Mouse (Mus musculus) testis, postnatal 10 days (tissue): ENCODE data around the gene Hras.
A peak's percentile ranks its signal among the peaks of the same experiment; 100 is the strongest.

Source experiments
- DNase-seq: peaks from one replicate; pipeline ENCODE4 v3.0.0; 2021; ENCODE audit warnings: low spot score

Hras gene

DNA sequence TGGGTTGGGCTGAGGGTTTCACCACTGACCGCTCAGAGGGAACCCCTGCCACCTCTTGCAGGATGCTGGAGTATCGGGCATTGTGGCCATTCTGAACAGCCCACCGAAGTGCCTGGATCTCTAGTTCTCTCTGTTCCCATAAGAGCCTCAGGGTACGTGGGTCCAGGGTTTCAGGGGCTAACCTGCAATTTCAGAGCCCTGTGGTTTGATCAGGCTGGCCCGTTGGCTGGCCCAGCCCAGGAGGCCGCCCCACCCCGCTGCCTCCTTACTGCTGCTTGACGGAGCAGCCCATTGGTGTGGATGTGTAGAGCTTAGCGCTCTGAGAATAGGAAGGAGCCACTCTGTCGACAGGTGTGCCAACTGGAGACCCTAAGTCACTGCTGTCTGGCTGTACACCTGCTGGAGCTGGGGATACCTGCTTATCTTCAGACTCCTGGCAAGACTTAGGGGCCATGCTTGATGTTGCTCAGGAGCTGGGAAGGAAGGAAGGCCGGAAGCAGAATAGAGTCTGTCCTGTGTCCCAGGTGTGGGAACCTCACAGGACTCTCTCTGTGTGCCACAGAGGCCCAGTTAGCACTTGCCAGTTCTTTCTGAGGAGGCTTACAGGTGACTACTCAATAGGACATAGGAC lies 19.9 kb upstream of the Hras start, which contains the start of gene Lmntd2:
Gene Lmntd2, minus strand, starts transcription at position 476 of the 631 bp plus-strand sequence.
- DNase-seq = peak; percentile 39

DNA sequence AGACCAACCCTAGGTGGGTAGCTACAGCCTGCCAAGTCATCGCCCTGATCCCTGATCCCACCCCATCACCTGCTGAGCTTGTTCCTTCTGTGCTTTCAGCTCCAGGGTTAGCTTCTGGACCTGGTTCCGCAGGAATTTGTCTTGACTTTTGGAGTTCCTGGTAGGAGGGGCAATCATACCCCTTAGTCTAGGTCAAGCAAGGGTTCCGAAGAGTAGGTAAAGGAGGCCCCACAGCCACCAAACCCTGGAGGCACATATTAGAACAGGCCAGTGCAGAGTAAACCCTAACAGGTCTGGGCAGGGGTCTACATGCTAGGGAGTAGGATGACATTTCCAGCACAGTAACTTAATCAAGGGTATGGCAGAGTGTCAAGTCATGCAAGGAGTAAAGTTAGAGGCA lies 19.3 kb upstream of the Hras start:
- no peak for DNase-seq

DNA sequence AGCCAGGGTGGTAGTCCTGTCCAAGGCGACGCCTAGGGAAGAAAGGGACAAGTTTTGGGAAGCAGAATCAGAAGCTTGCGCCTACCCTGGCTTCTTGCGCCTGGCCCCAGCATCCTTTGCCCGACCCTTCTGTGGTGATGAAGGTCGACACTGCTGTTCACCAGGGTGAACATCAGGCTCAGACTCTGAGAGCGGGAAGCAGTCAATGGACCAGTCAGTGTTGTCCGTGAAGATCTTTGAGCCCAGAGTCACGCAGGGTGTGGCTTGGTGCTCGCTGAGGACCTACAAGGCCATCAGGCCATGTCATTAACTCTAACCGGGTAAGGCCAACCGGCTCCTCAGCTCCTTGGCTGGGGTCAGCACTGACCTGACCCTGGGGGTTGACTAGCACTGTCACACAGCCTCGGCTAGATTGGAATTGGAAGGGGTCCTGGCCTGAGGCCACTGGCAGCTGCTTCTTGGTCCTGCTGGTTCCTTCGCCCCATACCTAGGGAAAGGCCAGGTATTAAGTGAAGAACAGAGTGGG lies 16.9 kb upstream of the Hras start:
- DNase-seq = no peak

DNA sequence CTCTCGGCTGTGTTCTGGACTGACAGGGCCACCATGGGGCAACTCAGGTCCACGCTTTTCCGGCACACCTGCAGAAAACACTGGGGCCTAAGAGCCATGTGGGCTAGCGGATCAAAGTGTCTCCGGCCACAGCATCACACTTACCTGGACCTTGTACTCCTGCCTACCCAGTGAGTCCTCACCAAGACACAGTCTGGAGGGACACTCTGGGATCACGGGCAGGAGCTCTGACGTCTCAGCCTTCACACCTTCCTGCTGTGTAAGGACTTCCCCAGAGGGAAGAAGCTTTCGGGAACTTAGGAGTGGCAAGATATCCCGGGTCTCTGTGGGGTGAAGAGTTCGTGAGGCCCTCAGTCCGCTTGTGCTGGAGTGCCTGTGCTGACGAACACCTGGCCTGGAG lies 16.3 kb upstream of the Hras start:
- DNase-seq = no peak

DNA sequence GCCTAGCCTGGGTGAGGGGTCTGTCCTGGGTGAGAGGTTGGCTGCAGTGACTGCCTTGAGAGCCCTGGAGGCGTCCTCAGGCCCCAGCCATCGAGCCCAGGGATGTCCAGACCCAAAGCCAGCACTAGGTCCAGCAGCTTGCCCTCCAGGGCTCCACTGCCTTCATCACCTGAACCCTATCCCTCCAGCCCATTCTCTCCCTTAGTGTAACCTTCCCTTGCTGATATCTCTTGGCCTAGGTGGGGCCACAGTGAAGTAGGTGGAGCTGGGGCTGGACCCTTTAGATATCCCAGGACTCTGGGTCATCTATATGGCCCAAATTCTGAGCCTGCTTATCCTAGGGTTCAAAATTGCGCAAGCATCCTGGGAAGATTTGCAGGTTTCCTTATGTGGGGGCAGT lies 15.7 kb upstream of the Hras start:
- DNase-seq = no peak

DNA sequence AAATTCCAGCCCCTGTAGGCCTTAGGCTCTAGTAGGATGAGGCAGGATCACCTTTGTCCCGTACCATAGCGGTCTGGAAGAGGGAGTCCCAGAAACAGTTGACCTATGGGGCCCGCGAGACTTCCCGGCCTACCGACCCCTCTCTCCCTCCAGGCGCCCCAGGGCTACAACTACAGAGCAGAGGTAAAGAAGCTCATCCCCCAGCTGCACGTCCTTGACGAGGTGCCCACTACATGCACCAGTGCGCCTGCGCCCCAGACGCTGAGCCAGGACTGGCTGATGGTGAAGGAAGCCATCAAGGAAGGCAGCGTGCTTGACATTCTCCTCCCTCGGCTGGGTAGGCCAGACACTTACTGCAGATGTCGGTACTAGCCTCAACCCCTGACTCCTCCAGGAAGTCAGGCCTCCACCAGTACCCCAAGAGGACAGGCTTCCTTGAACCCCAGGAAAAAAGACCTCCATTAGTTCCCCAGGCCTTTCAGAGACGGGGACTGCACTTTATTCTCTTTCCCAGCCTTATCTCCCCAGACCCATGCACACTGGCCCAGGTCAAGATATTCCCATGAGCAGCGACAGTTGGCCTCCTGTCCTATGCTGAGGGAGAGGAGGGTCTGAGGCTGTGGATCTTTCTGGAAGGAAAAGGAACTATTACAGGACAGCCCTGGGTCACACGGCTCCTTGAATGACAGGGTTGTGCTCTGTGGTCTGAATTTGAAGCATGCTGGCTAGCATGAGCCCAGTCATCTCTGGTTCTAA lies 12.6 kb upstream of the Hras start:
- peak; percentile 39 for DNase-seq

DNA sequence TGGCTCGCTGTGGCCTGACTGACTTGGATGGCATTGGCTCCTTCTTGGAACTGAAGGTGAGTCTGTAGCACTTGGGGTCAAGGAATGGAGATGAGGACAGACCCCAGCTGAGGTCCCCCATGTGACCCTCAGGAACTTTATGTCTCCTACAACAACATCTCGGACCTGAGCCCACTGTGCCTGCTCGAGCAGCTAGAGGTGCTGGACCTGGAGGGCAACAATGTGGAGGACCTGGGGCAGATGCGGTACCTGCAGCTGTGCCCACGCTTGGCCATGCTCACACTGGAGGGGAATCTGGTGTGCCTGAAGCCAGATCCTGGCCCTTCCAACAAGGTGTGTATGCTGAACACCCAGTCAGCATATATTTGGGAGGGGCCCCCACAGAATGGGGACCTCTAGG lies 11.7 kb upstream of the Hras start:
- peak; percentile 38 for DNase-seq

DNA sequence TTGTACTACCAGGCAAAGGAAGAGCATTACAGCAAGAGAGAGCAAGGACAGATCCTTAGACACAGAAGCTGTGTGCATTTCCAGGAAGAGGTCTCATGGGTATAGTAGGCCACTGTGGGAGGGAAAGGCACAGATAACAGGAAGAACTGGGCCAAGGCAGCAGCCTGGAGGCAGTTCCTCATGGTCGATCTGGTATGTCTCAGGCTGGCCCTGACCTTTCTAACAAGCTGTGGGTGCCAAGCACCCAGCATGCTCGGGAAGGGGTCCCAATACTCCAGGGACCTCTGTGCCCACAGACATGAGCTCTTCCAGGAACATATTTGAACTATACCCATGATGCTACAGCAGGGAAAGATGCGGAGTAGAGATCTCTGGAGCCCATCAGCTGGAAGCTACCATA lies 10.7 kb upstream of the Hras start:
- no peak for DNase-seq

DNA sequence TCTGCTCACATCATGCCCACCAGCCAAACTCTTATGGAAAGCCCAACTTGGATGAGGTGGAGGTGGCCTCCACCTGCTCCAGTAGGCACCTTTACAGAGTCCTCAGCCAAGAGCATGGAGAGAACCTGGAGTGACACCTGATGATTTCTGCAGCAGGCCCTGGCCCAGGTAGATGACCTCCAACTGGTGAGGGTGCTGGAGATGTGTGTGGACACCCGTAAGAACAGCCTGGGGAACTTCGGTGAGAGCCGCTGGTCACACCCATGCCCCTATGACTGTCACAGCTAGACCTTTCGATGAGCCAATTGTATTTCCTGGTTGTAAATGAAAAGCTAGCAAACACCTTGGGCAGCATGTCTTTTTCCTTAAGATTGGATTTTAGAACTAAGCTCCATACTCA lies 4.3 kb upstream of the Hras start:
- no peak for DNase-seq

DNA sequence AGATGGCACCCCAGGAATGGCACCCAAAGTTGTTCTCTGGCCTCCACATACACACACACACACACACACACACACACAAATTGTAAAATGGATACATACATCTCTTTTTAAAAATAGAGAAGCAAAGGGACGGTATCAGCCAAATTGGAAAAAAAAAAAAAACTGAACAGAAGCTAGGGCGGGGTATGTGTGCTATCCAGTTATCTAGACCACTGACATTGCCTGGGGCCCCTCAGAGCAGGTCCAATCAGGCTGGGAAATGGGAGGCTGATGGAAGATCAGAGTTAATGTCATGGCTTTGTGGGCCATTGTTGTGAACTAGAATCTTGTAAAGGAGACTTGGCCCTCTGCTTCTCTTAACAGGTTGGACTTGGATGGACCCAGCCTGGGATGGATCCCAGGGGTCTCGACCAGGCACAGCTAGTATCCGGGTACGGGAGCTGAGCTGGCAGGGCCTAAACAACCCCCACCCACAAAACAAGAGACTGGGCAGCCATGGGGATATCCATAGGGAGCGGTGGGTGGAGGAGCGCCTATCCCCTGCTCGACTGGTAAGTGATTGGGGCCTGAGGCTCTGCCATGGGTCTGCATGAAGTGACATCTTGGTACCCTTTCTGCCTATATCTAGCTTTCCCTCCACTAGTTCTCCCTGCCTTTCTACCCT lies 2.9 kb upstream of the Hras start:
- no peak for DNase-seq

DNA sequence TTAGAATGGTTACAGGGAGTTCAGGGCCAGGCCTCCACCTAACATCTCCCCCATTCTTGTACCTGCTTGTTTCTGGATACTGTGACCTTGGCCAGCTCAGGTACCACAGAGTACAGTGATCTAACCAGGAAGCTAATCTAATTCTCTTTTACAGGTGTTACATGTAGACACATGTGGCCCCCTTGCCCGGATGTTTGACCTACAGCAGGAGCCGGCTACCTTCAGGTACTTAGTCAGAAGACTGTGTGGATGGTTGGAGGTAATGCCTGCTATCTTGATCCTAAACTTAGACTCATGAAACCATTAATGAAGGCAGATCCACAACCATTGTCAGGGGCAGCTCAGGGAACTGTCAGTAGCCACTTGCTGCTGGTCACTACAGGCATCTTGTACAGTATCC lies 1.9 kb upstream of the Hras start:
- no peak for DNase-seq

DNA sequence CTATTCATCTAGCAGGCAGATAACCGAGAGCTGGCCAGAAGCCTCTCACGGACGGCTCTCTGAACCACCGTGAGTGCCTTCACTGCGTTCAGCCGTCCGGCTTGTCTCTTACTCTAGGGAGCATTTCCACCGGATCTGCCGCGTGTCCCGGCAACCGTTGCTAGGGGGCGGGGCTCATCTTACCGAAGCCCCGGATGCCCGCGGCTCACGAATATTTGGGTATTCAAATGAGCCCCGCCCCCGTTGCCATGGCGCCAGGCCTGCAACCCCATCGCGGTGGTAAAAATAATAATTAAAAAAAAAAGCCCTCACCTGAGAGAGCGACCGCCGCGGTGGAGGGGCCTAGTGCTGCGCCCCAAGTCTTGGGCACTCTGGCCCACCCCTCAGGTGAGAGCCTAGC lies 1.0 kb upstream of the Hras start:
- DNase-seq = peak; percentile 98

DNA sequence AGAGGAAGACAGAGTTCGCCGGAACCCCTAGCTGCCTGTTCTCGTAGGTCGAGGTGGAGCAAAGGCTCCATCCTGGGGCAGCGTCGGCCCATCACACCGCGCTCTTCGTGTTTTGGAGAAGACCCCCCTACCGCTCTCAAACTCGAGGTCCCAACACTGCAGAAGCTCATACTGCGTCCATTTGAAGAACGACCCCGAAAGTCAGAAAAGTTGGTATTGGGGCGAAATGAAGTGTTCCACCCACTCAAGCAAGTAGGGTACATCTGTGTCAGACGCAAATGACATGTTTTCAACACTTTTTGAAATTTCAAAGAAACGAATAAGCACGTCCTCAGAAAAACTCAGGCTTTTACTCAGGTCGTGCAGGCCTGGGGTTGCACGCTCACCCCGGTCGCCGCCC lies 604 bp upstream of the Hras start:
- no peak for DNase-seq

DNA sequence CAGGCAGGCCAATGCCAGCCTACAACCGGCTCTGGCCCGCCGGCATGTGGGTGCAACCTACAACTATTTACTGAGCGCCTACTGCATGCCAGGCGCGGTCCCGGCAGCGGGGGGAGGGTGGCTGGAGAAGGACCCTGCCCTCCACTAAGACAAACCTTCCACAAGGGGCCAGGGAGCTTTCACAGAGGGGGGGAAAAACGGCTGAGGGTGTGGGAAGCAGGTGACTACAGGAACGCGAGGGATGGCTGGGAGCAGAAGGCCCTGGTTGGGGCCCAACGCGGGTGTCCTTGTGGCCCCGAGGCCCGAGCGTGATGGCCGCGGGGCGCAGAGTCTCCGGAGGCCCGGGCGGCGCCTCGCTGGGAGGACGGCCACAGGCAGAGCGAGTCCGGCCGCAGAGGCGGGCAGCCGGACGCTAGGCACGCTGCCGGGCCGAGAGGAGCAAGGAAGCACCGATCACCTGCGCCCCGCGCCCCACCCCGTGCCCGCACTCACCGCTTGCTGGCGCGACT lies 403 bp downstream of the Hras start:
- peak; percentile 69 for DNase-seq

DNA sequence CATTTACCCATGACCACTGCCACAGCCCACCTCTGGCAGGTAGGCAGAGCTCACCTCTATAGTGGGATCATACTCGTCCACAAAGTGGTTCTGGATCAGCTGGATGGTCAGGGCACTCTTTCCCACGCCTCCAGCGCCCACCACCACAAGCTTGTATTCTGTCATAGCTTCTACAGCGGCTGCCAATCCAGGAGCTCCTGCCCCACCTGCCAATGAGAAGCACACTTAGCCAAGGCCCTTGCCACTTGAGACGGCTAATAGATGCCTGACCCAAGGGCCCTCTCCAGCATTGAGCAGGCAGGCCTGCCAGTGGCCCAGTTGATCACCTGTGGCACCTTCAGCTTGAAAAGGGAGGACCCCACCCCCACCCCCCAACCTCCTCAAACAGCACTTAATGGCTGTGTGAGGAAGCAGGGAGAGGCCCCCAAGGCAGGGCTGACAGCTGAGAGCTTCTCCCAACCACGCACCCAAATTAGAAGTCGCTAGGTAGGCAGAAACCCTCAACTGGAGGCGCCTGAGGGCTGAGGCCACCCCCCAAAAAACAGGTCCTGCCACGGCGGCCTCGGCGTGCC lies 943 bp downstream of the Hras start:
- peak; percentile 39 for DNase-seq

DNA sequence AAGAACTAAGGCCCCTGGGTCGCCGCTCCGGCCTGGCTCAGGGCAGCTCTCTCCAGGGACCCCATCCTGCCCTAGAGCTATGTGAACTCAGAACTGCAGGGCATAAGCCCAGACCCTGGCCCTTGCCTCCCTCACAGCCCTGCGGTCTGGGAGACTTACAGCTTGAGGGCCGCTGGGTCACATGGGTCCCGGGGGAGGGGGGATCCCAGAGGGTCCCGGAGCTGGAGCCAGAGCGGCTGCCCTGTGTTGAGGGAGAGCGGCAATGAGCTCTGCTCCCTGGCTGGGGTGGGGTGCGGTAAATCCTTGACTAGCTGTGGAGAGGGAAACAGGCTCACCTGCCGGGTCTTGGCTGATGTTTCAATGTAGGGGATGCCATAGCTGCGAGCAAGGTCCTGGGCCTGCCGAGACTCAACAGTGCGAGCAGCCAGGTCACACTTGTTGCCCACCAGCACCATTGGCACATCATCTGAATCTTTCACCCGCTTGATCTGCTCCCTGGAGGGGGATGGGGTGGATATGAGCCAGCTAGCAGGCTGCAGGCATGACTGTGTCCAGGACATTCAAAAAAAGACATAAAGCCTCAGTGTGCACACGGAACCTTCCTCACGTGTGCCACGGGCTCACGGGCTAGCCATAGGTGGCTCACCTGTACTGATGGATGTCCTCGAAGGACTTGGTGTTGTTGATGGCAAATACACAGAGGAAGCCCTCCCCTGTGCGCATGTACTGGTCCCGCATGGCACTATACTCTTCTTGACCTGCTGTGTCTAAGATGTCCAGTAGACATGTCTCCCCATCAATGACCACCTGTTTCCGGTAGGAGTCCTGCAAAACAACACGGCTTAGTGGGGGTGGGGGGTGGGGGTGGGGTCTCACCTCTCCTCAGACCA lies 1.8 kb downstream of the Hras start:
- DNase-seq = peak; percentile 51

DNA sequence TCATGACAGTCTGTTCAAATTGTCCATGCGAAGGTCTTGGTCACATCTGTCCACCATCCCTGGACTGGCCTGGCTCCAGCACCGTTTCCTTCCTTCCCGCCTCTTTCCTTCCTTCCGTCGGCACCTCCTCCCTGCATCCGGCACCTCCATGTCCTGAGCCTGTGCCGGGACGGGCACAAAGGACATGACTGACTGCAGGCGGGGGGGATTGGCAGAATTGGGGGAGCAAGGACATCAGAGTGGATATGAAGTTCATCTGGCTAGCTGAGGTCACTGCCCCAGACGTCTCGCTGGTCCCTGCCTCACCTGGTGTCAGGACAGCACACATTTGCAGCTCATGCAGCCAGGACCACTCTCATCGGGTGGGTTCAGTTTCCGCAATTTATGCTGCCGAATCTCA lies 2.8 kb downstream of the Hras start:
- DNase-seq = peak; percentile 50

DNA sequence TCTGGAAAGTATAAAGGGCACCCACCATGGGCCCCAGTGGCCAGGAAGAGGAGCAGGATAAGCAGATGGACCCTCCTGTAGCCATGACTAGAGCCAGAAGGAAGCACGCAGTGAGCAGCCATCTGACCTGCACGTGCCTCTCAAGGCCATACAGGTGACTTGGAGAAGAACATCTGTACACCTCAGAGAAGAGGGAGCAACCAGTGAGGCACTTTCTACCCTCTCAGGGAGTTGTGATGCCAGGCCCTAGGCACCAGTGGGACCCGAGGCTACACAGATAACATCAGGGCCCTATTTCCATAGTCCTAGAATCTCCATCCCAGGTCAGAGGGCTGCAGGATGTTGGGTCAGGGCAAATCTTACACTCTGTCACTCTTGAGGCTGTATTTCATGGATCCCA lies 3.6 kb downstream of the Hras start:
- no peak for DNase-seq

DNA sequence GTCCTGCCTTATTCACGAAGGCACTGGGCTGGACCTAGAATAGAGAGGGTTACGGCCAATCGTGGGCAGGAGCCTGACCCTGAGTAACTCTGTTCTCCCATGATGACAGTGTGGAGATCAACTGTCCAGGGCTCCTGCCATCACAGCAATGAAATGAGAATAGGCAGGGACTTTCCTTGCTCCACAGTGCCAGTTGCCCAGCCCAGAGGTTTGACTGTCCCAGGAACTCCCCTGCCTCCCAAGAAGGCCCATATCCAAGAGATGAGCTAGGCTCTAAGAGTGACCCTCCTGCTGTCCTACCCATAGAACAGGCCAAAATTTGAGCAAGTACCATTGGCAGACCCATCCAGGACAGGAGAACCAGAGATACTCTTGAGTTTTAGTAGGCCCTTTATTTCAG lies 5.1 kb downstream of the Hras start:
- DNase-seq = no peak

DNA sequence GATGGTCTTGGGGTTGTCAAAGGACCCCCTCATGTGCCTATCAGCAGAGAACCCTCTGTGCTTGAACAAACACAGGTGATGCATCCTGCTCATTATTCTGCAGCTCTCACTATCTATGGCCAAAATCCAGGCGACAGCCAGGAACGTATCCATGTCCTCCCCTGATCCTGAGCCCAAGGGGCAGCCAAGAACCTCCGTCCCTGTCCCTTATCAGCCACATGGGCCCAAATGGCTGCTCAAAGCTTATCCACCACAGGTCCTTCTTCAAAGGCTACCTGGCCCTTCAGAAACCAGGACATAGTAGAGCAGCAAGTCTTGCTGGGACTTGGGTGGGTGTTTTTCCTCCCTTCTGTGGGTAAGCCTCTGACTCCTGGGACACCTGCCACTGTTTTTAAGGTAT lies 5.6 kb downstream of the Hras start:
- no peak for DNase-seq

DNA sequence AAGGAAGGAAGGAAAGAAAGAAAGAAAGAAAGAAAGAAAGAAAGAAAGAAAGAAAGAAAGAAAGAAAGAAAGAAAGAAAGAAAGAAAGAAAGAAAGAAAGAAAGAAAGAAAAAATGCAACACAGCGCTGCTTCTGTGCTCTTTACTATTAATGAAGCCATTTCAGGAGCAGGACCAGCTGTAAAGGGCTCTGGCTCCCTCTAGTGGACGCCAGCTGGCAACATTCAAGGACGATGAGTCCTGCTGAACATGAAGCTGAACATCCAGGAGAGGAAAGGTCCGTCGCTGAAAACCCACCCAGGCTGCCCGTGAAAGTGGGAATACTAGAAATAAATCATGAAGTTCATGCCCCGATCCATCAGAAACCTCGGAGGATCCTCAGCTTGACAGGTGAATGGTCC lies 17.6 kb downstream of the Hras start:
- peak; percentile 92 for DNase-seq

DNA sequence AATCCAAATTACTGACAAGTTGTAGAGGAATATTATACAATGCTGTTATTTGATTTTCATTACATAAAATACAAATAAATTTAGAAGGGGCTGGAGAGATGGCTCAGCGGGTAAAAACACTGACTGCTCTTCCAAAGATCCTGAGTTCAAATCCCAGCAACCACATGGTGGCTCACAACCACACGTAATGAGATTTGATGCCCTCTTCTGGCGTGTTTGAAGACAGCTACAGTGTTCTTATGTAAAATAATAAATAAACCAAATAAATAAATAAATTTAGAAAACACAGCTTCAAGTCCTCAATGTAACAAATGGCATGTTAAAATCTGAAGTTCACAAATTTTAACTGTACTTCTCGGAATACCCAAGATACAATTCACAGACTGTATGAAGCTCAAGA lies 18.7 kb downstream of the Hras start:
- DNase-seq = no peak
